17 mouse cellular contexts compared by ENCODE assay signal in genomic region chr7:75362541-75362940, GRCm38 (mm10). TPM values are rescaled to one million over a fixed set of nuclear protein-coding genes. Genes with fewer than 3 reads are reported as not detected.
DNase-seq lines count a peak whose midpoint lies in the region; ATAC-seq lines count a peak whose summit lies in the region.
"Had no signal": no experiment of that assay in that cellular context is flagged by ENCODE, and none has a peak within 500 bp of the region (broad histone marks: within the 10 kb centered on the region; RNA-seq: fewer than 3 reads in every experiment).

No protein-coding gene starts in this region.

- peak; percentile 24; the same call in 1 of the 2 replicates for ATAC-seq in megakaryocyte progenitor cell, adult 5-6 weeks (replicated peaks; ENCODE audit: poor library complexity)
- ATAC-seq: forebrain, embryonic 13.5 days; hindbrain, postnatal 0 days; liver, postnatal 0 days had no signal

- peak; percentile 14 to 25 for DNase-seq in B cell, adult 2 months
- peak; percentile 64 for DNase-seq in R1 (ENCODE audit: low read depth, low spot score)
- peak; percentile 65 for DNase-seq in thymus, postnatal 14 days
- no peak for DNase-seq in left cerebral cortex, postnatal 10 days (ENCODE audit: extremely low spot score in 1 of 2, low spot score in 2 of 2)
- DNase-seq in heart, postnatal 14 days, result no peak
- DNase-seq in retina, postnatal 1 day, result no peak
- no peak for DNase-seq in urinary bladder, adult 18-20 months (ENCODE audit: low spot score in 2 of 2)
- DNase-seq: cerebellum, adult 8-10 months; heart, postnatal 4 days; kidney, adult 8-10 months; kidney, postnatal 36 days; liver, postnatal 0 days; lung, postnatal 14 days had no signal

- intact Hi-C loops in left cerebral cortex, postnatal 10 days (cut with DNase I), result no loop called here
- intact Hi-C loops in heart, postnatal 14 days (cut with DNase I), result no loop called here

RNA-seq across cellular contexts. Expression of gene Sv2b, which starts 53.5 kb away (rescaled TPM):
- not detected in 2 replicates for total RNA-seq in megakaryocyte progenitor cell, adult 5-6 weeks (2015)
- not detected in 2 replicates for total RNA-seq in megakaryocyte progenitor cell, adult 5-6 weeks (2017)
- 100 to 1,000 TPM; 232 to 249 TPM for total RNA-seq in left cerebral cortex, postnatal 10 days (2021)
- under 1 TPM; 0.53 to 0.63 TPM for total RNA-seq in heart, postnatal 14 days (2021)
- total RNA-seq: granulocyte monocyte progenitor cell, adult 5-6 weeks had no signal

Comparison
In these comparisons a context has a peak if more than half of its experiments do, and no peak if none do; other contexts are left out.
1. DNase-seq: peak in B cell, adult 2 months (2 of 2), R1 (single experiment) and thymus, postnatal 14 days (single experiment); none in left cerebral cortex, postnatal 10 days (0 of 2), heart, postnatal 14 days (0 of 2), retina, postnatal 1 day (single experiment) and urinary bladder, adult 18-20 months (0 of 2).
2. RNA of gene Sv2b, which starts 53.5 kb away (total RNA-seq): 232 to 249 TPM in left cerebral cortex, postnatal 10 days; 0.53 to 0.63 TPM in heart, postnatal 14 days and not detected in megakaryocyte progenitor cell, adult 5-6 weeks; every median in the first group is over 100 times any median in the second.